ENCODE assay signal across 21 mouse cellular contexts in the genomic region with DNA sequence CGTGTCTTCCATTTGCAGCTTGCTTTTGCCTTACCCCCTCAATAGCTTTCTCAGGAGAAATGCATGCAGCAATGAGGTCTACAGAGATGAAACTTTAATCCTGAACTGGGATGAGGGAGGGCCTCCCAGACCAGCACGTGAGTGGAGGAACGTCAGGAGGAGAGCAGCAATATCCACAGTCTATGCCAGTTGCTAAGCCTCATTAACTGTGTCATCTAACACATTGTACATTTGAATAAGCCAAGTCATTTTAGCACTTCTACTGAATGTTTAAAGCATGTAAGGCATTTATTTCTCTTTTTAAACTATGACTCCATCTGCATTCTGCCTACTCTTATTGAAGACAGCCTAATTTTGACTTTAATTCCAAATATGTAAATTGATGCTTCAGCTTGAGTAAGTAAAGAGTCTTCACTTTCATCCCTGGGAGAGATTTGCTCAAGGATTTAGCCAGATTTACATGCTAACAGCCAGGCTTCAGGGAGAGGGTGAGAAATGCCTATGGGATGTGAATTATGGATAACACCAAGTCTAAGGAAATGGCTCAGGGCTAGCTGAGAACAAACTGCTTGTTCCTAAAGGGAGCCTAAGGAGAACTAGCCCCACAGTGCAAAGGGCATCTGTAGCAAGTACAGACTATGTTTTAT.
A peak's percentile ranks its signal among the peaks of the same experiment; 100 is the strongest.
DNase-seq lines count a peak whose midpoint lies in the region; ATAC-seq and TF ChIP-seq lines count a peak whose summit lies in the region.
"Had no signal": no experiment of that assay in that cellular context is flagged by ENCODE, and none has a peak within 500 bp of the region (broad histone marks: within the 10 kb centered on the region; RNA-seq: fewer than 3 reads in every experiment).

No protein-coding gene starts in this region.

- H3K9me3 ChIP-seq in forebrain, embryonic 13.5 days (replicated peaks): no peaks in the 10 kb centered on the region
- H3K9me3 ChIP-seq in forebrain, embryonic 10.5 days: no peaks in the 10 kb centered on the region
- H3K9me3 ChIP-seq in forebrain, embryonic 16.5 days (ENCODE audit: control insufficient read depth, low read length): no peaks in the 10 kb centered on the region
- H3K9me3 ChIP-seq in midbrain, embryonic 15.5 days: no peaks in the 10 kb centered on the region
- H3K9me3 ChIP-seq: embryonic facial prominence, embryonic 10.5 days; G1E; limb, embryonic 13.5 days had no signal

- TF ChIP-seq CTCF in left cerebral cortex, adult 2 months (IDR thresholded peaks at IDR 0.05): no peak

- H3K4me1 ChIP-seq in forebrain, embryonic 13.5 days: no peaks in the 10 kb centered on the region
- H3K4me1 ChIP-seq in forebrain, embryonic 10.5 days: no peaks in the 10 kb centered on the region
- 0 out of 2 replicates have a peak, but pooled peaks cover 5% of the 10 kb centered on the region for H3K4me1 ChIP-seq in forebrain, embryonic 16.5 days (replicated peaks; ENCODE audit: control insufficient read depth, insufficient read depth, low read length)
- no peaks in the 10 kb centered on the region for H3K4me1 ChIP-seq in midbrain, embryonic 15.5 days
- H3K4me1 ChIP-seq: embryonic facial prominence, embryonic 10.5 days; limb, embryonic 13.5 days had no signal

- no peak overlapping the region for H3K9ac ChIP-seq in forebrain, embryonic 13.5 days
- no peak overlapping the region for H3K9ac ChIP-seq in forebrain, embryonic 16.5 days (replicated peaks; ENCODE audit: low read depth, low read length)
- no peak overlapping the region for H3K9ac ChIP-seq in midbrain, embryonic 15.5 days
- H3K9ac ChIP-seq: limb, embryonic 13.5 days; liver, embryonic 14.5 days had no signal

- peak; percentile 65; the same call in 1 of the 2 replicates for ATAC-seq in forebrain, embryonic 13.5 days
- peak; percentile 86 for ATAC-seq in forebrain, embryonic 16.5 days
- ATAC-seq in midbrain, embryonic 15.5 days (replicated peaks): peak; percentile 62; the same call in 1 of the 2 replicates
- ATAC-seq: CD4-positive, CD25-positive, alpha-beta regulatory T cell, adult 4 months; hindbrain, postnatal 0 days had no signal

- no peak overlapping the region for H3K4me2 ChIP-seq in forebrain, embryonic 13.5 days
- H3K4me2 ChIP-seq in forebrain, embryonic 16.5 days (ENCODE audit: low read length): no peak overlapping the region
- H3K4me2 ChIP-seq in midbrain, embryonic 15.5 days: no peak overlapping the region
- H3K4me2 ChIP-seq: limb, embryonic 13.5 days had no signal

- WGBS in forebrain, embryonic 13.5 days: 71% methylated on average over 3 of the region's 3 CpGs
- WGBS in forebrain, embryonic 10.5 days: 80% methylated on average over 3 of the region's 3 CpGs
- 58% methylated on average over 3 of the region's 3 CpGs for WGBS in forebrain, embryonic 16.5 days
- WGBS in midbrain, embryonic 15.5 days: 48% methylated on average over 3 of the region's 3 CpGs

- H3K4me3 ChIP-seq in forebrain, embryonic 13.5 days: no peak overlapping the region
- H3K4me3 ChIP-seq in forebrain, embryonic 10.5 days: no peak overlapping the region
- H3K4me3 ChIP-seq in left cerebral cortex, adult 2 months: no peak overlapping the region
- H3K4me3 ChIP-seq in forebrain, embryonic 16.5 days (replicated peaks; ENCODE audit: low read length): no peak overlapping the region
- H3K4me3 ChIP-seq in midbrain, embryonic 15.5 days: no peak overlapping the region
- H3K4me3 ChIP-seq: embryonic facial prominence, embryonic 10.5 days; erythroblast, embryonic 14.5 days; limb, embryonic 13.5 days had no signal

- no peak overlapping the region for H3K27ac ChIP-seq in forebrain, embryonic 13.5 days
- H3K27ac ChIP-seq in forebrain, embryonic 10.5 days: no peak overlapping the region
- peak overlapping the region; percentile 16; the same call in 1 of the 2 replicates for H3K27ac ChIP-seq in left cerebral cortex, adult 2 months
- peak overlapping the region; percentile 39 for H3K27ac ChIP-seq in forebrain, embryonic 16.5 days (ENCODE audit: low read length)
- no peak overlapping the region for H3K27ac ChIP-seq in midbrain, embryonic 15.5 days
- H3K27ac ChIP-seq: embryonic facial prominence, embryonic 10.5 days; hindbrain, postnatal 0 days; limb, embryonic 13.5 days; liver, embryonic 14.5 days had no signal

- intact Hi-C loops in left cerebral cortex, adult 2 months (cut with DNase I): no loop called here
- intact Hi-C loops in left cerebral cortex, postnatal 4 days (cut with DNase I): no loop called here

- H3K36me3 ChIP-seq in forebrain, embryonic 13.5 days (ENCODE audit: poor library complexity, severe bottlenecking): no peaks in the 10 kb centered on the region
- H3K36me3 ChIP-seq in forebrain, embryonic 10.5 days (replicated peaks): no peaks in the 10 kb centered on the region
- no peaks in the 10 kb centered on the region for H3K36me3 ChIP-seq in forebrain, embryonic 16.5 days (ENCODE audit: control insufficient read depth, insufficient read depth)
- H3K36me3 ChIP-seq in midbrain, embryonic 15.5 days (replicated peaks): no peaks in the 10 kb centered on the region
- H3K36me3 ChIP-seq: embryonic facial prominence, embryonic 10.5 days; G1E; limb, embryonic 13.5 days had no signal

- no peaks in the 10 kb centered on the region for H3K27me3 ChIP-seq in forebrain, embryonic 13.5 days
- no peaks in the 10 kb centered on the region for H3K27me3 ChIP-seq in forebrain, embryonic 10.5 days (ENCODE audit: poor library complexity, severe bottlenecking)
- no peaks in the 10 kb centered on the region for H3K27me3 ChIP-seq in forebrain, embryonic 16.5 days (replicated peaks; ENCODE audit: control insufficient read depth, insufficient read depth, low read length)
- no peaks in the 10 kb centered on the region for H3K27me3 ChIP-seq in midbrain, embryonic 15.5 days (replicated peaks)
- H3K27me3 ChIP-seq: limb, embryonic 13.5 days had no signal

- no peak for DNase-seq in forebrain, embryonic 10.5 days (ENCODE audit: extremely low spot score, low spot score)
- DNase-seq in left cerebral cortex, adult 2 months (ENCODE audit: extremely low spot score in 1 of 2, low spot score in 2 of 2): no peak
- no peak for DNase-seq in left cerebral cortex, postnatal 4 days
- no peak for DNase-seq in neural tube, embryonic 10.5 days (ENCODE audit: extremely low spot score, low spot score)
- no peak for DNase-seq in adipocyte (ENCODE audit: low spot score)
- DNase-seq: cerebellum, adult 11-12 months; cerebellum, postnatal 25 days; heart, adult 11 months; heart, postnatal 4 days; kidney, adult 11 months; kidney, postnatal 14 days had no signal

Comparison
In these comparisons a context has a peak if more than half of its experiments do, and no peak if none do; other contexts are left out.
1. H3K27ac ChIP-seq: peak in left cerebral cortex, adult 2 months (single experiment) and forebrain, embryonic 16.5 days (single experiment); none in forebrain, embryonic 13.5 days (single experiment), forebrain, embryonic 10.5 days (single experiment) and midbrain, embryonic 15.5 days (single experiment).
2. Peak in every context shown above with its lines, with median percentiles within 50 percentile points of each other: ATAC-seq.